ENCODE assay signal across 16 mouse cellular contexts in the genomic region with DNA sequence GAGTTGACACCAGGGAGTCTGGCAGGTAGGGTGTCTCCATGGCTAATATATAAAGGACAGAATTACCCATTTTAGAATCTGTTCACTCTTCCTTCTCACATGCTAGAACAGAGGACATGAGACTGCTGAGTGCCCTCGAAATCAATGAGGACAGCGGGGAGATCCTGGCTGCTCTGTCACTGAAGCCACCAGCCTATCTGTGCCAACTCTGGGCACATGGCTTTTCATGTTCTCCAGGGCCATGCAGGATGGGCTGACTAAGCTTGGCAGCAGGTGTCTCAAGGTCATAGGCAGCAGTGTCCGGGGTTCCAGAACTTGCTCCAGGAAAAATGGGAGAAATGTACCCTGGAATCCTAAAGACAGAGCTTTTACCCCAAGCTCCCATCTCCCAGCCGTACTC. TPM values are rescaled to one million over a fixed set of nuclear protein-coding genes. Genes with fewer than 3 reads are reported as not detected.
A peak's percentile ranks its signal among the peaks of the same experiment; 100 is the strongest.
DNase-seq lines count a peak whose midpoint lies in the region; ATAC-seq lines count a peak whose summit lies in the region.
"Had no signal": no experiment of that assay in that cellular context is flagged by ENCODE, and none has a peak within 500 bp of the region (broad histone marks: within the 10 kb centered on the region; RNA-seq: fewer than 3 reads in every experiment).

No protein-coding gene starts in this region.

- H3K4me2 ChIP-seq in hindbrain, embryonic 16.5 days (ENCODE audit: low read length) = no peak overlapping the region
- H3K4me2 ChIP-seq: embryonic facial prominence, embryonic 12.5 days; forebrain, embryonic 13.5 days; forebrain, embryonic 15.5 days had no signal

- no peak overlapping the region for H3K4me3 ChIP-seq in hindbrain, embryonic 16.5 days (ENCODE audit: low read length)
- H3K4me3 ChIP-seq: embryonic facial prominence, embryonic 10.5 days; embryonic facial prominence, embryonic 12.5 days; forebrain, embryonic 13.5 days; forebrain, embryonic 15.5 days had no signal

- no peaks in the 10 kb centered on the region for H3K9me3 ChIP-seq in hindbrain, embryonic 16.5 days (ENCODE audit: control insufficient read depth, low read length)
- H3K9me3 ChIP-seq: embryonic facial prominence, embryonic 10.5 days; embryonic facial prominence, embryonic 12.5 days; forebrain, embryonic 13.5 days; forebrain, embryonic 15.5 days had no signal

- no peaks in the 10 kb centered on the region for H3K27me3 ChIP-seq in hindbrain, embryonic 16.5 days (replicated peaks; ENCODE audit: control insufficient read depth, insufficient read depth, low read length)
- H3K27me3 ChIP-seq: embryonic facial prominence, embryonic 12.5 days; forebrain, embryonic 13.5 days; forebrain, embryonic 15.5 days had no signal

- H3K9ac ChIP-seq in hindbrain, embryonic 16.5 days (ENCODE audit: low read depth, low read length) = no peak overlapping the region
- H3K9ac ChIP-seq: embryonic facial prominence, embryonic 12.5 days; forebrain, embryonic 13.5 days; forebrain, embryonic 15.5 days; forebrain, postnatal 0 days had no signal

- no peaks in the 10 kb centered on the region for H3K4me1 ChIP-seq in hindbrain, embryonic 16.5 days (ENCODE audit: control insufficient read depth, insufficient read depth, low read depth, low read length)
- H3K4me1 ChIP-seq: forebrain, embryonic 13.5 days; forebrain, embryonic 15.5 days had no signal

- DNase-seq in adrenal gland, adult 2 months = peak; percentile 32
- DNase-seq in adrenal gland, adult 18-20 months (ENCODE audit: low spot score in 2 of 2) = no peak
- peak; percentile 11 for DNase-seq in adrenal gland, postnatal 25 days
- DNase-seq in adrenal gland, postnatal 4 days (ENCODE audit: low spot score in 2 of 2) = no peak
- peak; percentile 21 to 25 for DNase-seq in adrenal gland, postnatal 36 days
- DNase-seq: cerebellum, adult 11-12 months; cerebellum, adult 2 months; cerebellum, adult 9-10 months; cerebellum, postnatal 10 days; cerebellum, postnatal 25 days; forebrain, postnatal 0 days had no signal

- no peak for ATAC-seq in hindbrain, embryonic 16.5 days
- ATAC-seq: forebrain, embryonic 13.5 days; forebrain, embryonic 15.5 days; forebrain, postnatal 0 days had no signal

- no peak overlapping the region for H3K27ac ChIP-seq in hindbrain, embryonic 16.5 days (ENCODE audit: low read depth, low read length)
- H3K27ac ChIP-seq: embryonic facial prominence, embryonic 10.5 days; embryonic facial prominence, embryonic 12.5 days; forebrain, embryonic 13.5 days; forebrain, embryonic 15.5 days had no signal

- 89% methylated on average over 4 of the region's 4 CpGs for WGBS in hindbrain, embryonic 16.5 days

- no peaks in the 10 kb centered on the region for H3K36me3 ChIP-seq in hindbrain, embryonic 16.5 days (ENCODE audit: control insufficient read depth, insufficient read depth, low read length)
- H3K36me3 ChIP-seq: embryonic facial prominence, embryonic 10.5 days; embryonic facial prominence, embryonic 12.5 days; forebrain, embryonic 15.5 days had no signal

RNA-seq across cellular contexts. Expression of gene Pemt, which starts 21.4 kb away (rescaled TPM):
- total RNA-seq in adrenal gland, adult 2 months (2021) = 10 to 100 TPM in 1 of 2 experiments, 1 to 10 TPM in 1; 8.4 to 12.5 TPM
- polyA plus RNA-seq in adrenal gland, adult 2 months (2012; rRNA removed) = 11.2 and 13.1 TPM in 2 replicates
- total RNA-seq in adrenal gland, adult 18-20 months (2021) = 10 to 100 TPM in 1 of 2 experiments, 1 to 10 TPM in 1; 5.5 to 11.1 TPM
- total RNA-seq in adrenal gland, postnatal 25 days (2021) = 5.1 and 16.5 TPM in 2 replicates
- total RNA-seq in adrenal gland, postnatal 4 days (2021) = 10 to 100 TPM in 1 of 2 experiments, 1 to 10 TPM in 1; 7.3 to 54.5 TPM
- total RNA-seq in adrenal gland, postnatal 36 days (2021) = 1 to 10 TPM; 7.0 to 8.4 TPM
- 8.3 and 9.1 TPM in 2 replicates for polyA plus RNA-seq in hindbrain, embryonic 16.5 days (2015; fragmentation: Nextera tagmentation; extraction: Ambion mirVana)

RNA-seq across cellular contexts. Expression of gene Rai1, which starts 37.2 kb away (rescaled TPM):
- total RNA-seq in adrenal gland, adult 2 months (2021) = 10 to 100 TPM; 41.4 to 46.7 TPM
- polyA plus RNA-seq in adrenal gland, adult 2 months (2012; rRNA removed) = 72.1 and 82.5 TPM in 2 replicates
- 10 to 100 TPM; 35.2 to 42.3 TPM for total RNA-seq in adrenal gland, adult 18-20 months (2021)
- 54.2 and 57.8 TPM in 2 replicates for total RNA-seq in adrenal gland, postnatal 25 days (2021)
- total RNA-seq in adrenal gland, postnatal 4 days (2021) = 10 to 100 TPM; 61.4 to 69.8 TPM
- total RNA-seq in adrenal gland, postnatal 36 days (2021) = 10 to 100 TPM; 43.9 to 46.7 TPM
- polyA plus RNA-seq in hindbrain, embryonic 16.5 days (2015; fragmentation: Nextera tagmentation; extraction: Ambion mirVana) = 24.3 and 28.0 TPM in 2 replicates

Comparison
In these comparisons a context has a peak if more than half of its experiments do, and no peak if none do; other contexts are left out.
1. DNase-seq: peak in adrenal gland, adult 2 months (single experiment), adrenal gland, postnatal 25 days (single experiment) and adrenal gland, postnatal 36 days (2 of 2); none in adrenal gland, adult 18-20 months (0 of 2) and adrenal gland, postnatal 4 days (0 of 2).